Mouse (Mus musculus): ENCODE results near the gene Enpp4. TPM values are rescaled to one million over a fixed set of nuclear protein-coding genes. Genes with fewer than 3 reads are reported as not detected.
A peak's percentile ranks its signal among the peaks of the same experiment; 100 is the strongest.

Enpp4 gene
- polyA plus RNA-seq (2015; fragmentation: Nextera tagmentation; extraction: Ambion mirVana), result 4.4 TPM in 2 replicates

DNA sequence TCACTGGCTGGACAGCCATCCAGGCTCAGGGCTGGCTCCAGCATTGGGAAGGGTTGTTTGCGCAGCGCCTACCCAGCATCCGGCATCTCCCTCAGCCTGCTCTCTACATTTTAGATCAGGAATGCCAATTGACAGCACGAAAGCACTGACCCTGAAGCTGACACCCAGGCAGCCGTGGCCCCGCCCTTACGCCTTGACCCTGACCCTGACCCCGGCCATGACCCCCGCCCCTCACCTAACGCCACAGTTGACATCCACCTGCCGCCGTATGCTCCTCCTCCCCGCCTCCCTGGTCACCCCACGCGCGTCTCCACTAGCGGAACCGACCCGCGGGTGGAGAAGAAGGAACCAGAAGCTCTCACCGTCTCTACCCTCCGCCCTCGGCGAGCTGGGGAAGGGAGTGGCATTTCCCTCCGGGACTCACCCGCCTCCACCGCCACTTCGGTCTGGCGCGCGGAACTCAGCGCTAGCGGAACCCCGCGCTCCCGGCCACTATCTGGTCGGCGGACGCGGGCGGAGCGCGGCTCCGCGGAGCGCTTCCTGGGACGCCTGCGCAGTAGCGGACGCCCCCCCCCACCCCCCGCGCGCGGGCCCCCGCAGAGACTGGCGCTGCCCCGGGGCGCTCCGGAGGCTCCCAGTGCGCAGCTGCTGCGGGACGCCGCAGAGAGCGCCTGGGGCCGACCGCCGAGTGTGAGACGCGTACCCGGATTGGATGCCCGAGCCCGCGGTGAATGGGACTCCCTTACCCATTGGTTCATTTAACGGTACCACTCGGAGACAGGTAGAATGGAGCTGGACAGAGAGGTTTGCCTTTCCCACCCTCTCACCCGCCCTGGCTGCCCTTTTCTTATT, at the start of gene Enpp4:
TSS of gene Enpp4 (minus strand) at position 523 of the 852 bp plus-strand sequence.
- Histone ChIP-seq H3K9me3 (replicated peaks) (no peaks in the 10 kb centered on the region), H3K4me1 (replicated peaks) (peaks cover 23% of the 10 kb centered on the region), H3K4me3 (replicated peaks) (peak within 1 kb of the TSS; percentile 69), H3K27ac (replicated peaks) (peak within 1 kb of the TSS; percentile 77), H3K4me2 (peak within 1 kb of the TSS; percentile 79), H3K36me3 (replicated peaks) (no peaks in the 10 kb centered on the region), H3K27me3 (no peaks in the 10 kb centered on the region), H3K9ac (peak within 1 kb of the TSS; percentile 60)
- under 1% methylated on average over 76 of the region's 76 CpGs for WGBS (ENCODE audit: insufficient replicate concordance)
- peak; percentile 97 for ATAC-seq (ENCODE audit: insufficient read depth)

DNA sequence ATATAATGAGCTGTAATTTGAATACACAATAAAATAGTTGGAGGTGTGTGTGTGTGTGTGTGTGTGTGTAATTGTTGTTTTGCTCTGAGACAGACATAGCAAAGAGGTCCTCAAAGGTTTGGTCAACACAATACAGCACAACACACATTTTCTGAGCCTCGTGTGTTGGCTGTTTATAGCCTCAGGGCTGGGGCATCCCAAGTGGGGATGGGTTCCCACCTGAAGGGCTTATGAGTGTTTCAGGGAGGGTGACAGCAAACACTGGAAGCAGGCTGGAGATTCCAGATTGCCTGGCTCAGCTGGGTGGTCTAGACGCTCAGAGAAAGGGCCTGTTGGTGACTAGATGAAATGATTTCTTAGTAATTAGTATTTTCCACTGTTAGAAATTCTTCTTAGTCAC, 49.6 kb upstream of the Enpp4 start:
- Histone ChIP-seq H3K4me3 (replicated peaks) (no peak overlapping the region), H3K4me2 (no peak overlapping the region), H3K27ac (replicated peaks) (no peak overlapping the region), H3K9ac (no peak overlapping the region), H3K9me3 (replicated peaks) (no peaks in the 10 kb centered on the region), H3K36me3 (replicated peaks) (no peaks in the 10 kb centered on the region), H3K27me3 (no peaks in the 10 kb centered on the region), H3K4me1 (replicated peaks) (no peaks in the 10 kb centered on the region)
- WGBS (ENCODE audit: insufficient replicate concordance), result 60% methylated on average over 2 of the region's 2 CpGs
- ATAC-seq (ENCODE audit: insufficient read depth), result no peak

DNA sequence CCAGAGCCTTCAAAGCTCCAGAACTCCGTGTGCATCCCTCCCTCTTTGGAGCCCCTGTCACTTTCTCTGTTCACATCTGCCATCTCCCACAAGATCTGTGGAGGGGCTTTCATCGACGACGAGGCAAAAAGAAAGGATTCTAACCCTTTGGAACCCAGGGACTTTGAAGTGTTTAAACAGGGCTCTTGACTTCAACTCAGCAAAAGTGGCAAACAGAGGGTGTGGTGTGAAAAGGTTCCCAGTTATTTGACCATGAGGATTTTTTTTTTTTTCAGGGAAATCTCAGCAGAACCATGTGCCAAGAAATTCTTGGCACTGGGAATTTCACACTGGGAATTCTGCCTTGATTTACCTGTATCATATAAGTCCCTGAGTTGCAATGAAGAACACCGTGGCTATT, 48.3 kb upstream of the Enpp4 start:
- Histone ChIP-seq H3K4me1 (replicated peaks) (no peaks in the 10 kb centered on the region), H3K9ac (no peak overlapping the region), H3K9me3 (replicated peaks) (no peaks in the 10 kb centered on the region), H3K36me3 (replicated peaks) (no peaks in the 10 kb centered on the region), H3K4me3 (replicated peaks) (no peak overlapping the region), H3K27me3 (no peaks in the 10 kb centered on the region), H3K27ac (replicated peaks) (no peak overlapping the region), H3K4me2 (no peak overlapping the region)
- no peak for ATAC-seq (ENCODE audit: insufficient read depth)
- 57% methylated on average over 5 of the region's 5 CpGs for WGBS (ENCODE audit: insufficient replicate concordance)

DNA sequence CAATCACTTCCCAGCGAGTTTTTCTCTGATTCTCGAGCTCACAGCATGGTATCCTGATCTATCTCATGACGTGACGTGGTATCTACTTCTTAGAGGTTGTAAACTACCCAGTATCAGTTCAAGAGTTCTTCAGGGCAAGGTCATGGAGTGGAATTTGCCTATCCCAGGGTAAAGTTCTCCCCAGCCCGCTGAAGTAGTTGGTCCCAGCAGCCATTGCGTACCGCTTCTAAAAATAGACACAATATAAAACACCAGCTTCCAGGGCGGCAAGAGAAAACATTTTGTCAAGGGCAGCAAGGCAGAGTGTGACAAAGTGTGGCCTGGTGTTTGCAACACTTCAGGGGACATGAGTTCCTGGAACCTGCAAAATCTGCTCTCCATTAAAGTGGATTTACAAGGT, 46.3 kb upstream of the Enpp4 start:
- WGBS (ENCODE audit: insufficient replicate concordance), result 57% methylated on average over 8 of the region's 8 CpGs
- no peak overlapping the region for H3K27ac ChIP-seq (replicated peaks)
- no peak for ATAC-seq (ENCODE audit: insufficient read depth)

DNA sequence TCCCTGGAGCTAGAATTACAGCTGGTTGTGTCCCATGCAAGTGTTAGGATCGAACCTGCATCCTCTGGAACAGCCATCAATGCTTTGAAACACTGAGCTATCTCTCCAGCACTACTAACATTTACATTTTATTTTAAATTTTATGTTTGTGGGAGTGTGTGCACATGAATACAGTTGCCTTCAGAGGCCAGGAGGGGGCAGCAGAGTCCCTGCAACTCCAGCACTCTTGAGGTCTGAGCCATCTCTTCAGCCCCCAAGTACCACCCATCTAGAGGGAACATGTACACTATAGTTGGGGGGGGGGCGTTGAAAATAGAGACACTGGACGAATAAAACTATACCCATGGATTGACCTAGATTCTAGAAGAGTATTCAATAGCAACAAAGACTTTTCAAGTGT, 45.5 kb upstream of the Enpp4 start:
- no peaks in the 10 kb centered on the region for H3K4me1 ChIP-seq (replicated peaks)
- H3K4me3 ChIP-seq (replicated peaks), result no peak overlapping the region
- ATAC-seq (ENCODE audit: insufficient read depth), result no peak
- no peaks in the 10 kb centered on the region for H3K9me3 ChIP-seq (replicated peaks)
- 31% methylated on average over 3 of the region's 3 CpGs for WGBS (ENCODE audit: insufficient replicate concordance)
- no peak overlapping the region for H3K4me2 ChIP-seq
- H3K36me3 ChIP-seq (replicated peaks), result no peaks in the 10 kb centered on the region
- no peak overlapping the region for H3K9ac ChIP-seq
- H3K27ac ChIP-seq (replicated peaks), result no peak overlapping the region
- H3K27me3 ChIP-seq, result no peaks in the 10 kb centered on the region

More for the DNA sequence above, 46.3 kb upstream of the Enpp4 start:
- H3K4me3 ChIP-seq (replicated peaks), result no peak overlapping the region
- H3K36me3 ChIP-seq (replicated peaks), result no peaks in the 10 kb centered on the region
- H3K9me3 ChIP-seq (replicated peaks), result no peaks in the 10 kb centered on the region
- H3K4me1 ChIP-seq (replicated peaks), result no peaks in the 10 kb centered on the region
- H3K9ac ChIP-seq, result no peak overlapping the region
- H3K4me2 ChIP-seq, result no peak overlapping the region
- no peaks in the 10 kb centered on the region for H3K27me3 ChIP-seq

DNA sequence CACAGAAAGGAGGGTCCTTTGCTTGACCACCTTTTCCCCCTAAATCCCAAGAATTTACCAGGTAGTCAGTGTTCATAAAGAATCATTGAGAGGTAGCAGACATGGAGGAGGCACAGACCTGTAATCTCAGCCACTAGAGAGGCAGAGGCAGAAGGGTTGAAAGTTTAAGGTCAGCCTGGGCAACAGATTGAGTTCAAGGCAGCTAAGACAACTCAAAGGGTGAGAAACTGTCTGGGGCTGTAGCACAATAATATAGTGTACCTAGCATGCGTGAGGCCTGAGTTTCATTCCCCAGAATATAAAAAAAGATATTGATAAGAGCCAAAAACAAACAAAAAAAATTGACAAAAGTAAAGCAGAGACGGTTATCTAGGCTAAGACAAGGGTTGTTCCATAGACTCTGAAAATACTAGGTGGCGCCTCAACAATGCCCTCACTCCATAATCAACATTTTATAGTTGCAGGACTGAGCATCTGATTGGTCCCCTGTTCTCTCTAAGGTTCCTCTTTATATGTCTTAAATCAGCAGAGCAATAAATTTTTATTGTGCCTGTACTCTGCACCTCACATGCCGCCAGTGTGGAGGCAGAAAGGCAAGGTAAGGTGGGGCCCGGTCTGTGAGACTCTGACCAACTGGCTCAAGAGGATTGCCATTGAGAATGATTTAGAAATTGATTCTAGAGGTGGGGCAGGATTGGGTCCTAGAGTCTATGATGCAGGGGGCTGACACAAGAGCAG, 42.7 kb upstream of the Enpp4 start:
- ATAC-seq (ENCODE audit: insufficient read depth), result no peak

DNA sequence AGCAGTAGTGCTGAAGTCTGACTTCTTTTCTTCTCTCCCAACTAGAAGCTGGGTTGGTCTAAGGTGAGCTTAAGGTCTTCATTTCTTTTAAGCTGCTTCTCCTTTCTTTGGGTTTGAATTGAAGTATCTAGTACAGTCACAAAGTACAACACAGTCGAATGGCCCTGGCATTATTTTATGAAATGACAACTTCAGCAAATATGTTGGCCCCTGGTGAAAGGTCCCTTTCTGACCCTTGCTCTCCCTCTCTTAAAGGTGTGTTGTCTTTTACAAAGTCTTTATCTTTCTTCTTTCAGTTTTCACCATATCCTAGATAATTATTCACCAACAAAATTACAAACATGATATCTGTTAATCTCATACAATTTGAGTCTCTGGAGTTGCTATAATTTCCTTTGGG, 40.2 kb upstream of the Enpp4 start:
- Histone ChIP-seq H3K9ac (no peak overlapping the region), H3K4me2 (no peak overlapping the region), H3K4me3 (replicated peaks) (no peak overlapping the region), H3K27ac (replicated peaks) (no peak overlapping the region), H3K27me3 (no peaks in the 10 kb centered on the region), H3K36me3 (replicated peaks) (no peaks in the 10 kb centered on the region), H3K9me3 (replicated peaks) (no peaks in the 10 kb centered on the region), H3K4me1 (replicated peaks) (no peaks in the 10 kb centered on the region)
- 46% methylated on average over 1 of the region's 1 CpGs for WGBS (ENCODE audit: insufficient replicate concordance)
- ATAC-seq (ENCODE audit: insufficient read depth), result no peak

More for the DNA sequence above, 42.7 kb upstream of the Enpp4 start:
- no peak overlapping the region for H3K4me3 ChIP-seq (replicated peaks)
- no peaks in the 10 kb centered on the region for H3K9me3 ChIP-seq (replicated peaks)
- H3K4me1 ChIP-seq (replicated peaks), result no peaks in the 10 kb centered on the region
- H3K27ac ChIP-seq (replicated peaks), result no peak overlapping the region
- no peak overlapping the region for H3K9ac ChIP-seq
- no peak overlapping the region for H3K4me2 ChIP-seq
- H3K27me3 ChIP-seq, result no peaks in the 10 kb centered on the region
- H3K36me3 ChIP-seq (replicated peaks), result no peaks in the 10 kb centered on the region
- WGBS (ENCODE audit: insufficient replicate concordance), result 61% methylated on average over 5 of the region's 5 CpGs

DNA sequence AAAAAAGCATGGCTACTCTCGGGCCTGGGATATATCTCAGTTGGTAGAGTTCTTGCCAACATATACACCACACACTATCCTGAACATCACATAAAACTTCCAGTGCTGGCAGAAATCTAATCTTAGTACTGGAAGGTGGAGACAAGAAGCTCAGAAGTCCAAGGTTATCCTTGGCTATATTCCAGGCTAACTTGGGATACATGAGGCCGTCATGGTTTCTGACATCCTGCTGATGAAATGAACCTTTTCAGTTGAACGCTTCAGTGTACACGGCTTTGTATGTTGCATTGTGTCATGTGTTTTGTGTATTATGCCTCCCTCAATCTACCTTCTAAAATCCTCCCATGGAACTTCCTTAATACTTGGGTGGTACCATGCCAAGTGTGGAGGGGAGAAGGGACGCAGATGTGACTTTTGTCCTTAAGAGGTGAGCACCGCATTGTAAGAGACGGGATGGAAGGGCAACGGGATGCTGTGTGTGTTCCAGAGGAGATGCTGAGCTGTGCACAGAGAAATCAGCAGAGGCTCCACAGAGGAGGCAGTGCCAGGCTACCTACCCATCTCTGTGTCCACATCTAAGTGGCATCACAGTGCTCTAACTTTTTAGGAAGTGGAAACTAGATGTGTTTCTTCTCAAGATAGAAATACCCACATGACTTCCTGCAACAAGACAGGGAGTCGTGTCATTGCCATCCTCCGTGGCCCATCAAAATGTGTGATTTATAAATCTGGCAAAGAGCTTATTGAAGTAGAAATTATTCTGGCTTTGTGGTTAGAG, 31.4 kb upstream of the Enpp4 start:
- WGBS (ENCODE audit: insufficient replicate concordance), result 58% methylated on average over 10 of the region's 10 CpGs
- Histone ChIP-seq H3K27ac (replicated peaks) (no peak overlapping the region), H3K4me3 (replicated peaks) (no peak overlapping the region)

DNA sequence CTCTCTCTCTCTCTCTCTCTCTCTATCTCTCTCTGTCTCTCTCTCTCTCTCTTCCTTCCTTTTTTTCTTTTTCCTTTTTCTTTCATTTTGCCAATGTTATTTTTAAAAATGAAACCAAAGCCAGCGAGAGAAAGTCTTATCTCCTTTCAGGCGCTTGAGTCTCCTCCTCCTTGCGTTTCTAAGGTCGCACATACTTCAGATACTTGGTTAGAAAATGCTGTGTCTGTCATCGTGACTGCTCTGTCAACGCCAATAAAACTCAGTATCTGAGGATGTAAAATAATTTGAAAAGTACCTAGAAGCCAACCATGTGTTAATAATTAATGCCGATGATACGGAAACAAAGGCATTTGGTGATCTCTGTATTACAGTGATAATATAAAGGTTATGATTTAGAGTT, 30.4 kb upstream of the Enpp4 start:
- Histone ChIP-seq H3K9ac (no peak overlapping the region), H3K27me3 (peaks cover 6% of the 10 kb centered on the region), H3K4me1 (replicated peaks) (no peaks in the 10 kb centered on the region), H3K9me3 (replicated peaks) (no peaks in the 10 kb centered on the region), H3K27ac (replicated peaks) (no peak overlapping the region), H3K4me3 (replicated peaks) (no peak overlapping the region), H3K36me3 (replicated peaks) (no peaks in the 10 kb centered on the region), H3K4me2 (peak overlapping the region; percentile 45)
- 29% methylated on average over 8 of the region's 8 CpGs for WGBS (ENCODE audit: insufficient replicate concordance)
- no peak for ATAC-seq (ENCODE audit: insufficient read depth)

More for the DNA sequence above, 31.4 kb upstream of the Enpp4 start:
- no peak overlapping the region for H3K4me2 ChIP-seq
- H3K4me1 ChIP-seq (replicated peaks), result no peaks in the 10 kb centered on the region
- no peak overlapping the region for H3K9ac ChIP-seq
- H3K36me3 ChIP-seq (replicated peaks), result no peaks in the 10 kb centered on the region
- H3K27me3 ChIP-seq, result peaks cover 6% of the 10 kb centered on the region
- ATAC-seq (ENCODE audit: insufficient read depth), result no peak
- no peaks in the 10 kb centered on the region for H3K9me3 ChIP-seq (replicated peaks)

DNA sequence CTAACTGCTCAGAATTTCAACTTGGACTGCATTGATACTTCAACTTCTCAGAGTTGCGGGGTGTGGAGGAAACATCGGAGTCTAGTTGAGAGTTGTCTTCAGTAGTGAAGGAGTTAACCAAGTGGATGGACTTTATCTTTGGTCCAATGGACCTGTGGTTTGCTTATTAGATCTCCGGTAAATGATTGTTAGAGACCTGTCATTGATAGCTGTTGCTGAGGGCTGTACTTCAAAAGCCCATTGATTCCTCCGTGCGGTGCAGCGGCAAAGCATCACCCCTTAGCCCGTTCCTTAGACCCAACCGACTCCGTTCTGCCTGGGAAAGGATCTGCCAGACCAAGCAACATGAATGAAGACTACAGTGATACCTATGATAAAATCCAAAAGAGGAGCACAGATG, 28.9 kb upstream of the Enpp4 start:
- Histone ChIP-seq H3K4me2 (peak overlapping the region; percentile 45), H3K4me3 (replicated peaks) (peak overlapping the region; percentile 40), H3K36me3 (replicated peaks) (no peaks in the 10 kb centered on the region), H3K27me3 (peaks cover 6% of the 10 kb centered on the region), H3K4me1 (replicated peaks) (no peaks in the 10 kb centered on the region), H3K27ac (replicated peaks) (no peak overlapping the region), H3K9me3 (replicated peaks) (no peaks in the 10 kb centered on the region), H3K9ac (no peak overlapping the region)
- 0 out of 2 replicates have a peak, but pooled peaks have one; percentile 45 for ATAC-seq (ENCODE audit: insufficient read depth)
- WGBS (ENCODE audit: insufficient replicate concordance), result 52% methylated on average over 9 of the region's 9 CpGs

DNA sequence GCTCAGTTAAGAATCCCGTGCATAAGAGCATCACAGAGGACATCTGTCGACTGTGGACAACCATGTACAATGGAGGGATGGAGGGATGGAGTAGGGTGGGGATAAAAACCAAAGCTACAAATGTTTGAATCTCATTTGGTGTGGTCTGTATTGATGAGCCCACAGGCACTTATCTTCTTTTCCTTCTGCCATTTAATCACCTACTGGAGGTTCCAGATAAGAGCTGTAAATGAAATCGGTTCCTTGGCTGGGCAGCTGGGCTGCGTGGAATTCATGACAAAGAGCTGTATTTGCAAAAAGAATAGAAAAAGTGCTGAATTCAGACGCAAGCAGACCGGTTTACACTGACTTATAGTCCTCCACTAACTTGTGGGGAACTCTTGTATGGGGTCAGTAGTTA, 28.5 kb upstream of the Enpp4 start:
- Histone ChIP-seq H3K4me1 (replicated peaks) (no peaks in the 10 kb centered on the region), H3K27ac (replicated peaks) (no peak overlapping the region), H3K9ac (no peak overlapping the region), H3K4me3 (replicated peaks) (no peak overlapping the region), H3K4me2 (peak overlapping the region; percentile 34), H3K9me3 (replicated peaks) (no peaks in the 10 kb centered on the region), H3K27me3 (peaks cover 6% of the 10 kb centered on the region), H3K36me3 (replicated peaks) (no peaks in the 10 kb centered on the region)
- WGBS (ENCODE audit: insufficient replicate concordance), result 10% methylated on average over 6 of the region's 6 CpGs
- 0 out of 2 replicates have a peak, but pooled peaks have one; percentile 26 for ATAC-seq (ENCODE audit: insufficient read depth)

All from liver, embryonic 15.5 days (tissue).